Mouse (Mus musculus): ENCODE measurements around the gene Nebl. TPM values are rescaled to one million over a fixed set of nuclear protein-coding genes. Genes with fewer than 3 reads are reported as not detected.

The Nebl gene
- polyA plus RNA-seq, 1 experiment = 0.08 TPM

GRCm38 (mm10) chr2:17721177-17721715 is 10.0 kb downstream of the Nebl start:
- Histone ChIP-seq H3K4me3 (no peak overlapping the region), H3ac (ENCODE audit: control insufficient read depth, insufficient read length) (no peak overlapping the region), H3K4me2 (ENCODE audit: low read depth) (no peak overlapping the region), H3K79me2 (ENCODE audit: control insufficient read depth, insufficient read depth) (no peaks in the 10 kb centered on the region), H3K36me3 (ENCODE audit: control insufficient read depth, insufficient read depth) (no peaks in the 10 kb centered on the region), H3K27me3 (ENCODE audit: control insufficient read depth, insufficient read depth, insufficient read length) (no peaks in the 10 kb centered on the region)
- TF ChIP-seq USF1 (IDR thresholded peaks at IDR 0.05; ENCODE audit: low read depth) (no peak), TCF12 (IDR thresholded peaks at IDR 0.05; ENCODE audit: insufficient read depth, poor library complexity, severe bottlenecking) (no peak), MAX (IDR thresholded peaks at IDR 0.05; ENCODE audit: low read depth) (no peak), CEBPB (IDR thresholded peaks at IDR 0.05; ENCODE audit: insufficient read depth, poor library complexity, severe bottlenecking) (no peak), POLR2AphosphoS2 (IDR thresholded peaks at IDR 0.05; ENCODE audit: insufficient read length, low read depth) (no peak), MYOD1 (IDR thresholded peaks at IDR 0.05; ENCODE audit: control insufficient read depth in 1 of 3, insufficient read length in 2 of 3, low read depth in 2 of 3) (no peak), SRF (IDR thresholded peaks at IDR 0.05; ENCODE audit: control insufficient read depth, insufficient read length, low read depth) (no peak), E2F4 (IDR thresholded peaks at IDR 0.05; ENCODE audit: insufficient read depth) (no peak), MYOG (IDR thresholded peaks at IDR 0.05; ENCODE audit: control insufficient read depth in 1 of 3, insufficient read depth in 1 of 3, insufficient read length in 2 of 3, low read depth in 2 of 3) (no peak), POLR2A (IDR thresholded peaks at IDR 0.05; ENCODE audit: insufficient read length, low read depth) (no peak), REST (IDR thresholded peaks at IDR 0.05; ENCODE audit: insufficient read depth, insufficient read length) (no peak), TCF3 (IDR thresholded peaks at IDR 0.05; ENCODE audit: insufficient read length, low read depth) (no peak)

- H3ac ChIP-seq (ENCODE audit: control insufficient read depth, insufficient read length) = no peak overlapping the region
- no peaks in the 10 kb centered on the region for H3K27me3 ChIP-seq (ENCODE audit: control insufficient read depth, insufficient read depth, insufficient read length)
- no peaks in the 10 kb centered on the region for H3K36me3 ChIP-seq (ENCODE audit: control insufficient read depth, insufficient read depth)
- H3K4me2 ChIP-seq (ENCODE audit: low read depth) = no peak overlapping the region
- H3K4me3 ChIP-seq = no peak overlapping the region
- TF ChIP-seq TCF12 (IDR thresholded peaks at IDR 0.05; ENCODE audit: insufficient read depth, poor library complexity, severe bottlenecking) = no peak
- no peak for TF ChIP-seq MYOD1 (IDR thresholded peaks at IDR 0.05; ENCODE audit: control insufficient read depth in 1 of 3, insufficient read length in 2 of 3, low read depth in 2 of 3)
- TF ChIP-seq POLR2A (IDR thresholded peaks at IDR 0.05; ENCODE audit: insufficient read length, low read depth) = no peak
- no peak for TF ChIP-seq SRF (IDR thresholded peaks at IDR 0.05; ENCODE audit: control insufficient read depth, insufficient read length, low read depth)
- TF ChIP-seq POLR2AphosphoS2 (IDR thresholded peaks at IDR 0.05; ENCODE audit: insufficient read length, low read depth) = no peak
- no peak for TF ChIP-seq TCF3 (IDR thresholded peaks at IDR 0.05; ENCODE audit: insufficient read length, low read depth)
- TF ChIP-seq USF1 (IDR thresholded peaks at IDR 0.05; ENCODE audit: low read depth) = no peak
- no peak for TF ChIP-seq MAX (IDR thresholded peaks at IDR 0.05; ENCODE audit: low read depth)
- no peak for TF ChIP-seq REST (IDR thresholded peaks at IDR 0.05; ENCODE audit: insufficient read depth, insufficient read length)
- TF ChIP-seq MYOG (IDR thresholded peaks at IDR 0.05; ENCODE audit: control insufficient read depth in 1 of 3, insufficient read depth in 1 of 3, insufficient read length in 2 of 3, low read depth in 2 of 3) = no peak
- no peak for TF ChIP-seq CEBPB (IDR thresholded peaks at IDR 0.05; ENCODE audit: insufficient read depth, poor library complexity, severe bottlenecking)
- no peak for TF ChIP-seq E2F4 (IDR thresholded peaks at IDR 0.05; ENCODE audit: insufficient read depth)
- H3K79me2 ChIP-seq (ENCODE audit: control insufficient read depth, insufficient read depth) = no peaks in the 10 kb centered on the region
Measured at GRCm38 (mm10) chr2:17718281-17718680, 13.0 kb downstream of the Nebl start.

GRCm38 (mm10) chr2:17717200-17717599 is 14.1 kb downstream of the Nebl start:
- no peak overlapping the region for H3ac ChIP-seq (ENCODE audit: control insufficient read depth, insufficient read length)
- H3K27me3 ChIP-seq (ENCODE audit: control insufficient read depth, insufficient read depth, insufficient read length) = no peaks in the 10 kb centered on the region
- no peak for TF ChIP-seq MAX (IDR thresholded peaks at IDR 0.05; ENCODE audit: low read depth)
- TF ChIP-seq E2F4 (IDR thresholded peaks at IDR 0.05; ENCODE audit: insufficient read depth) = no peak
- no peak for TF ChIP-seq POLR2AphosphoS2 (IDR thresholded peaks at IDR 0.05; ENCODE audit: insufficient read length, low read depth)
- no peak for TF ChIP-seq TCF12 (IDR thresholded peaks at IDR 0.05; ENCODE audit: insufficient read depth, poor library complexity, severe bottlenecking)
- TF ChIP-seq CEBPB (IDR thresholded peaks at IDR 0.05; ENCODE audit: insufficient read depth, poor library complexity, severe bottlenecking) = no peak
- TF ChIP-seq TCF3 (IDR thresholded peaks at IDR 0.05; ENCODE audit: insufficient read length, low read depth) = no peak
- TF ChIP-seq MYOD1 (IDR thresholded peaks at IDR 0.05; ENCODE audit: control insufficient read depth in 1 of 3, insufficient read length in 2 of 3, low read depth in 2 of 3) = no peak
- no peak for TF ChIP-seq REST (IDR thresholded peaks at IDR 0.05; ENCODE audit: insufficient read depth, insufficient read length)
- TF ChIP-seq POLR2A (IDR thresholded peaks at IDR 0.05; ENCODE audit: insufficient read length, low read depth) = no peak
- no peak for TF ChIP-seq MYOG (IDR thresholded peaks at IDR 0.05; ENCODE audit: control insufficient read depth in 1 of 3, insufficient read depth in 1 of 3, insufficient read length in 2 of 3, low read depth in 2 of 3)
- TF ChIP-seq USF1 (IDR thresholded peaks at IDR 0.05; ENCODE audit: low read depth) = no peak
- no peaks in the 10 kb centered on the region for H3K36me3 ChIP-seq (ENCODE audit: control insufficient read depth, insufficient read depth)
- H3K79me2 ChIP-seq (ENCODE audit: control insufficient read depth, insufficient read depth) = no peaks in the 10 kb centered on the region
- H3K4me3 ChIP-seq = no peak overlapping the region
- no peak overlapping the region for H3K4me2 ChIP-seq (ENCODE audit: low read depth)

- H3K79me2 ChIP-seq (ENCODE audit: control insufficient read depth, insufficient read depth) = no peaks in the 10 kb centered on the region
- no peak overlapping the region for H3K4me2 ChIP-seq (ENCODE audit: low read depth)
- no peak overlapping the region for H3K4me3 ChIP-seq
- H3K27me3 ChIP-seq (ENCODE audit: control insufficient read depth, insufficient read depth, insufficient read length) = no peaks in the 10 kb centered on the region
- H3K36me3 ChIP-seq (ENCODE audit: control insufficient read depth, insufficient read depth) = no peaks in the 10 kb centered on the region
- no peak overlapping the region for H3ac ChIP-seq (ENCODE audit: control insufficient read depth, insufficient read length)
- no peak for TF ChIP-seq SRF (IDR thresholded peaks at IDR 0.05; ENCODE audit: control insufficient read depth, insufficient read length, low read depth)
- TF ChIP-seq USF1 (IDR thresholded peaks at IDR 0.05; ENCODE audit: low read depth) = no peak
- TF ChIP-seq CEBPB (IDR thresholded peaks at IDR 0.05; ENCODE audit: insufficient read depth, poor library complexity, severe bottlenecking) = no peak
- TF ChIP-seq MYOD1 (IDR thresholded peaks at IDR 0.05; ENCODE audit: control insufficient read depth in 1 of 3, insufficient read length in 2 of 3, low read depth in 2 of 3) = no peak
Measured at GRCm38 (mm10) chr2:17715149-17715767, 16.0 kb downstream of the Nebl start.

Measured in myocyte (in vitro differentiated cells).